Mouse (Mus musculus): Measurements from ENCODE around the gene Asdurf. TPM values are rescaled to one million over a fixed set of nuclear protein-coding genes. Genes with fewer than 3 reads are reported as not detected.
A peak's percentile ranks its signal among the peaks of the same experiment; 100 is the strongest.

The Asdurf gene
- polyA plus RNA-seq, 1 experiment: not detected

DNA sequence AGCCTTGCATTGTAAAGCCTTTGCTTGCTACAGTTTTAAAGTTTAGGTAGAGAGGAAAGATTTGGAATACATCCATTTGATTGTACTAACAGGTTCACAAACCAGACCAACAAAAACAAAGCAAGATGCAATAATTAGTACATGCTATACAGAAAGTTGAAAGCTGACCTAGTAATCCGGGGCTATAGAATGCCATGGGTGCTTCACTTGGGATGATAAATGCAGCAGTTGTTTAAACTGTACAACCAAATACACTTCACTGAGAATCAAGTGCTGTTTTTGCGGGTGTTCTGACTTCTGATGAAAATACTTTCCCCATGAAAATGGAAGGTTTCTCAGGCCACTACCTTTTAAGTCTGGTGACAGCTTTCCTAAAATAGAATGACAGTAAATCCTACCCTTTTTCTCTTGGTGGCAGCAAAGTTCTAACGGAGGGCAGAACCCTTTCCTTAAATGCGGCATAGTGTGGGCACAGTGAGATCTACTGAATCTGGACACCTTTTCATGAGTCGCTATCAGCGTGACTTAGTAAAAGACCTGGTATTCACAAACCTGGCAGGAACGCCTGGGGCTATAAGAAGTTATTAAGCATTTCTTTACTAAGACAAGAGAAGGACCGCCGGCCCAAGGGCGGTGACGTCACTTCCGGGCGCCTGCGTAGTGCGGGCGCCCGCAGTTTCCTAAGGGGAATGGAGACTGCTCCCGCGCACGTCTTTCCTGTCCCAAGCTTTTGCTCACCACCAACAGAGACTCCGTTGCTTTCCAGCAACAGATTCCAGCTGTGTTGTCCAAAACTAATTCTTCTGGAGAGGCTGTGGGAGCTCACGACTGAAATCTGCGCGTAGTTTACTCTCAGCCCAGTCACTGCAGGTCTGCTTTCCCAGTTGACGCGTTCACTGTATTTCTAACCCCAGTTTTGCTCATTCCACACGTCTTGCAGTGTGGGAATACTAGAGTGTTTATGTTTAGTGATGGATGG is 39.1 kb downstream of the Asdurf start, which contains the start of gene Osgepl1:
Osgepl1 (plus strand) TSS at position 636 of the 979 bp plus-strand sequence.
- no peak for TF ChIP-seq USF1 (IDR thresholded peaks at IDR 0.05; ENCODE audit: low read depth)
- peak; percentile 50 for TF ChIP-seq POLR2AphosphoS2 (IDR thresholded peaks at IDR 0.05; ENCODE audit: insufficient read length, low read depth)
- no peak for TF ChIP-seq MYOG (IDR thresholded peaks at IDR 0.05; ENCODE audit: control insufficient read depth in 1 of 3, insufficient read depth in 1 of 3, insufficient read length in 2 of 3, low read depth in 2 of 3)
- peak; percentile 71 for TF ChIP-seq POLR2A (IDR thresholded peaks at IDR 0.05; ENCODE audit: insufficient read length, low read depth)
- H3ac ChIP-seq (ENCODE audit: control insufficient read depth, insufficient read length): peak within 1 kb of the TSS; percentile 38
- H3K4me2 ChIP-seq (ENCODE audit: low read depth): peak within 1 kb of the TSS; percentile 94
- H3K27me3 ChIP-seq (ENCODE audit: control insufficient read depth, insufficient read depth, insufficient read length): no peaks in the 10 kb centered on the region
- peaks cover 7% of the 10 kb centered on the region for H3K36me3 ChIP-seq (ENCODE audit: control insufficient read depth, insufficient read depth)
- no peaks in the 10 kb centered on the region for H3K79me2 ChIP-seq (ENCODE audit: control insufficient read depth, insufficient read depth)
- peak within 1 kb of the TSS; percentile 58 for H3K4me3 ChIP-seq

DNA sequence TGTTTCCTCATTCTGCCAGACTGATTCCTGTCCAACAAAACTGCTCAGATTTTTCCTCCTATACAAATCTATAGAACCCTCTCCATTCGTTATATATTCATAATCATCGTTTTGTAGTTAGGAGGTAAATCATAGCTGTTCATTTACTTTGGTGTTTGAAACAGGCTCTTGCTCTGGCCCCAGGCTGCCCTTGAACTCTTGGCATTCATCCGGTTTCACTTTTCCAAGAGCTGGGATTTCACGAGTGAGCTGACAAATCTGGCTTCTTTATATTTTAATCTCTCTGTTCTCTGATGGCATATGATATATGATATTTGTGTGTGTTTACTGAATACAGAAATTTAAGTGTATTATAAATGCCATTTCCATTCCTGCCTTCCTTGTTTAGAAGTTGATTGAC is 51.9 kb downstream of the Asdurf start:
- Histone ChIP-seq H3K4me3 (no peak overlapping the region), H3K36me3 (ENCODE audit: control insufficient read depth, insufficient read depth) (no peaks in the 10 kb centered on the region), H3K4me2 (ENCODE audit: low read depth) (no peak overlapping the region), H3K27me3 (ENCODE audit: control insufficient read depth, insufficient read depth, insufficient read length) (no peaks in the 10 kb centered on the region), H3ac (ENCODE audit: control insufficient read depth, insufficient read length) (no peak overlapping the region), H3K79me2 (ENCODE audit: control insufficient read depth, insufficient read depth) (no peaks in the 10 kb centered on the region)
- TF ChIP-seq MYOG (IDR thresholded peaks at IDR 0.05; ENCODE audit: control insufficient read depth in 1 of 3, insufficient read depth in 1 of 3, insufficient read length in 2 of 3, low read depth in 2 of 3): no peak
- no peak for TF ChIP-seq REST (IDR thresholded peaks at IDR 0.05; ENCODE audit: insufficient read depth, insufficient read length)
- no peak for TF ChIP-seq CEBPB (IDR thresholded peaks at IDR 0.05; ENCODE audit: insufficient read depth, poor library complexity, severe bottlenecking)
- no peak for TF ChIP-seq SRF (IDR thresholded peaks at IDR 0.05; ENCODE audit: control insufficient read depth, insufficient read length, low read depth)
- TF ChIP-seq TCF12 (IDR thresholded peaks at IDR 0.05; ENCODE audit: insufficient read depth, poor library complexity, severe bottlenecking): no peak
- no peak for TF ChIP-seq E2F4 (IDR thresholded peaks at IDR 0.05; ENCODE audit: insufficient read depth)
- no peak for TF ChIP-seq MYOD1 (IDR thresholded peaks at IDR 0.05; ENCODE audit: control insufficient read depth in 1 of 3, insufficient read length in 2 of 3, low read depth in 2 of 3)
- TF ChIP-seq TCF3 (IDR thresholded peaks at IDR 0.05; ENCODE audit: insufficient read length, low read depth): no peak
- no peak for TF ChIP-seq MAX (IDR thresholded peaks at IDR 0.05; ENCODE audit: low read depth)
- no peak for TF ChIP-seq POLR2AphosphoS2 (IDR thresholded peaks at IDR 0.05; ENCODE audit: insufficient read length, low read depth)
- no peak for TF ChIP-seq POLR2A (IDR thresholded peaks at IDR 0.05; ENCODE audit: insufficient read length, low read depth)
- TF ChIP-seq USF1 (IDR thresholded peaks at IDR 0.05; ENCODE audit: low read depth): no peak

Other genes with a start within 250 kb of the Asdurf start
- not detected for gene 1700019A02Rik, start 165.0 kb downstream of the Asdurf start, polyA plus RNA-seq (2012; fragmentation: generic; extraction: Trizol)
- 1.4 TPM for gene Pms1, start 55.6 kb downstream of the Asdurf start, polyA plus RNA-seq (2012; fragmentation: generic; extraction: Trizol)
- 6.1 TPM for gene Ormdl1, start 55.5 kb downstream of the Asdurf start, polyA plus RNA-seq (2012; fragmentation: generic; extraction: Trizol)
- gene Gm28778, start 55.5 kb downstream of the Asdurf start, polyA plus RNA-seq (2012; fragmentation: generic; extraction: Trizol): not detected
- gene Osgepl1, start 39.0 kb downstream of the Asdurf start, polyA plus RNA-seq (2012; fragmentation: generic; extraction: Trizol): 6.1 TPM
- 0.04 TPM for gene Gm28551, start within 50 bp of the Asdurf start, polyA plus RNA-seq (2012; fragmentation: generic; extraction: Trizol)
- 40.6 TPM for gene Asnsd1, start 133 bp upstream of the Asdurf start, polyA plus RNA-seq (2012; fragmentation: generic; extraction: Trizol)